Mouse (Mus musculus): Measurements from ENCODE around the gene Tmem95.

GRCm38 (mm10) chr11:69834001-69834549 lies 43.7 kb downstream of the Tmem95 start:
- TF ChIP-seq CTCF (IDR thresholded peaks at IDR 0.05; ENCODE audit: low read depth, low read length) (no peak), TAL1 (conservative IDR thresholded peaks at IDR 0.05; ENCODE audit: low read depth, low read length) (no peak), POLR2AphosphoS5 (IDR thresholded peaks at IDR 0.05; ENCODE audit: insufficient replicate concordance, low read depth, low read length) (no peak), GATA1 (IDR thresholded peaks at IDR 0.05; ENCODE audit: borderline replicate concordance, low read length) (no peak), GATA2 (IDR thresholded peaks at IDR 0.05; ENCODE audit: borderline replicate concordance, low read depth, low read length) (no peak)

Measured in G1E (cell line).